Mouse (Mus musculus): ENCODE measurements around the gene Inpp5b. TPM values are rescaled to one million over a fixed set of nuclear protein-coding genes. Genes with fewer than 3 reads are reported as not detected.
"Not testable (repeated sequence)": the region's sequence is repeated elsewhere in the genome, so short reads cannot be mapped to it uniquely, and the experiment has no call there.

The Inpp5b gene
- polyA plus RNA-seq, 1 experiment from 2014 or later: 28.7 TPM

DNA sequence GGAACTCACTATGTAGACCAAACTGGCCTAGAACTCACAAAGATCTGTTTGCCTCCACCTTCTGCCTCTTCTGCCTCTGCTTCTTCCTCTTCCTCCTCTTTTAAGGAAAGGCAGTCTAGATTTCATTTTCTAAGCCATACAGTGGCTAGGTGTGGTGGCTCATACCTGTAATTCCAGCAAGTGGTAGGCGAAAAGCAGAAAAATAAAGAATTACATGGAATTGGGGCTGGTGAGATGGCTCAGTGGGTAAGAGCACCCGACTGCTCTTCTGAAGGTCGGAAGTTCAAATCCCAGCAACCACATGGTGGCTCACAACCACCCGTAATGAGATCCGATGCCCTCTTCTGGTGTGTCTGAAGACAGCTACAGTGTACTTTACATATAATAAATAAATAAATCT lies 27.8 kb upstream of the Inpp5b start:
- peaks cover 31% of the 10 kb centered on the region for H3K4me1 ChIP-seq
- H3K9ac ChIP-seq; H3K27me3 ChIP-seq; H3K9me3 ChIP-seq; H3K4me2 ChIP-seq (replicated peaks); ATAC-seq (ENCODE audit: insufficient number of reproducible peaks, insufficient read depth, low FRiP score, low TSS enrichment); H3K27ac ChIP-seq; H3K4me3 ChIP-seq: not testable (repeated sequence)
- 68% methylated on average over 5 of the region's 5 CpGs for WGBS
- peaks cover 28% of the 10 kb centered on the region for H3K36me3 ChIP-seq

DNA sequence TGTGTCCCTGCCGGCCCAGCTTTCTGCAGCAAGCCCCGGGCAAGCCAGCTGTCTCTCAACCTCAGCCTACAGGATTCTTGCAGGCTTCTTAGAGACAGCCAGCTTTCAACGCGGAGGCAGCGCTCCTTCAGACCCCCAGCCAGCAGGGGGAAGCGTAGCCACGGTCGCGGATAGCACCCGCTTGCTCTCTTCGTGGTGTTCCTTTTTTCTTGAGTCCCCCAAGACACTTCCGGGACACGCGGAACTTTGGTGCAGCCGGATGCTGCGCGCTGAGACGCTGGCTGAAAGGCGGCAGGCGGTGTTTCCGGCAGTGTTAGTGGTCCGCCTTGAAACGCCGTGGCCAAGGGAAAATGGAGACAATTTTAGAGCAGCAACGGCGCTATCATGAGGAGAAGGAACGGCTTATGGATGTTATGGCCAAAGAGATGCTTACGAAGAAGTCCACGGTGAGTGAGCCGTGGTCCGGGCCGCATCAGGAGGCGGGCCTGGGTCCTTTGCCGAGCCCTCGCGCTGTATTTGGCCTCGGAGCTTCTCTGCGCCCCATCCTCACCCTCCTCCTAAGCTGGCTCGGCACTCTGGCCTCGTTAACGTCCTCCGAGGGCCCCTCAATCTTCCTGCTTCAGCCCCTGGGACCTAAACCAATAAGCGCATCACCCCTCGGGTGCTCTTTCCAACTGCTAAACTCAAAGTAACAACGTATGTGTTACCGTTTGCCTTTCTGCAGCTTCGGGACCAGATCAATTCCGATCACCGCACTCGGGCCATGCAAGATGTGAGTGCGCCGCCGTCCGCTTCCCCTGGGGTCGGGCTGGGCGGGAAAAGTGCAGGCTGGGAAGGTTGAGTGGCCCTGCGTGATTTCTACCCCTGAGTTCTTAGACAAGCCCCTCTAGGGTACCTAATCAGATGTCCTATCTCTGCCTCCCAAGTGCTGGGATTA lies 26.8 kb upstream of the Inpp5b start, which contains the start of gene Sf3a3:
TSS of gene Sf3a3 (plus strand) at position 232 of the 937 bp plus-strand sequence.
- Histone ChIP-seq H3K9me3 (no peaks in the 10 kb centered on the region), H3K4me2 (replicated peaks) (peak within 1 kb of the TSS; percentile 92), H3K9ac (peak within 1 kb of the TSS; percentile 96), H3K4me3 (peak within 1 kb of the TSS; percentile 95), H3K4me1 (peaks cover 21% of the 10 kb centered on the region), H3K36me3 (peaks cover 38% of the 10 kb centered on the region), H3K27ac (peak within 1 kb of the TSS; percentile 78), H3K27me3 (no peaks in the 10 kb centered on the region)
- under 1% methylated on average over 57 of the region's 57 CpGs for WGBS
- ATAC-seq (ENCODE audit: insufficient number of reproducible peaks, insufficient read depth, low FRiP score, low TSS enrichment): peak; percentile 83

DNA sequence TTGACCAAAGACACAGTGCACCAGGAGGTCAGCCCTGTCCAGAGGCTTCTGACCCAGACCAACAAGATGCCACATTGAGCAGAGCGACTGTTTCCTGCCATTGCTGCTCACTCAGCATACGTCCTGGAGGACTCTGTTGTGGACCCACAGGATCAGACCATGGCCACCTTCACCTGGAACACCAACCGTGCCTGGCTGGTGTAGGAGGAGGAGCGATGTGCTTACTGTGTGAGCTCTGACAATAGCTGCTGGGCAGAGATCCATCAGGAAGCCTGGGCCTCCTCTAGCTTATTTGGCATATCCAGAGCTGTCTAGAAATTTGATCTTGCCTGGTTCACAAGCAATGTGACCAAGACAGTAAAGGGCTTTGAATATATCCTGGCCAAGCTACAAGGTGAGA lies 22.5 kb upstream of the Inpp5b start:
- WGBS: 94% methylated on average over 4 of the region's 4 CpGs
- peaks cover 75% of the 10 kb centered on the region for H3K36me3 ChIP-seq

DNA sequence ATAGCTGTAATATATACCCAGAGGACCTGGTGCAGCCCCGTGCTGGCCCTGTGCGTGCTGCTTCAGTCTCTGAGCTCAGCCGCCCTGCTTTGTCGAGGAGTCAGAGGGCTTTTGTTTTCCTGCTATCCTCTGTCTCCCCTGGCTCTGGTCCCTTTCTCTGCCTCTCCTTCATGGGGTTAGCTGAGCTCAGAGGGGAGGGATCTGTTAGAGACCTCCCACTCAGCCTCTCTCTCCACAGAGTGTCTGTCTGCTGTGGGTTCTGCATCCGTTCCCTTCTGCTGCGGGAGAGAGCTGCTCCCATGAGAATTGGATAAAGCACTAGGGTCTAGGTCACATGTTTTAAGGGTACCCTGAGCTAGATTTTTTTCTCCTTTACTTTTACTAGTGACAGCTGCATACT lies 15.5 kb upstream of the Inpp5b start:
- Histone ChIP-seq H3K4me3 (no peak overlapping the region), H3K27ac (no peak overlapping the region), H3K4me2 (replicated peaks) (no peak overlapping the region), H3K36me3 (peaks cover 94% of the 10 kb centered on the region), H3K27me3 (no peaks in the 10 kb centered on the region), H3K9me3 (no peaks in the 10 kb centered on the region), H3K9ac (no peak overlapping the region), H3K4me1 (no peaks in the 10 kb centered on the region)
- ATAC-seq (ENCODE audit: insufficient number of reproducible peaks, insufficient read depth, low FRiP score, low TSS enrichment): no peak
- WGBS: 79% methylated on average over 6 of the region's 6 CpGs

More for the DNA sequence above, 22.5 kb upstream of the Inpp5b start:
- H3K4me3 ChIP-seq: no peak overlapping the region
- no peak for ATAC-seq (ENCODE audit: insufficient number of reproducible peaks, insufficient read depth, low FRiP score, low TSS enrichment)
- H3K27me3 ChIP-seq: no peaks in the 10 kb centered on the region
- H3K4me2 ChIP-seq (replicated peaks): no peak overlapping the region
- H3K9me3 ChIP-seq: no peaks in the 10 kb centered on the region
- no peak overlapping the region for H3K9ac ChIP-seq
- H3K4me1 ChIP-seq: peaks cover 12% of the 10 kb centered on the region
- no peak overlapping the region for H3K27ac ChIP-seq

DNA sequence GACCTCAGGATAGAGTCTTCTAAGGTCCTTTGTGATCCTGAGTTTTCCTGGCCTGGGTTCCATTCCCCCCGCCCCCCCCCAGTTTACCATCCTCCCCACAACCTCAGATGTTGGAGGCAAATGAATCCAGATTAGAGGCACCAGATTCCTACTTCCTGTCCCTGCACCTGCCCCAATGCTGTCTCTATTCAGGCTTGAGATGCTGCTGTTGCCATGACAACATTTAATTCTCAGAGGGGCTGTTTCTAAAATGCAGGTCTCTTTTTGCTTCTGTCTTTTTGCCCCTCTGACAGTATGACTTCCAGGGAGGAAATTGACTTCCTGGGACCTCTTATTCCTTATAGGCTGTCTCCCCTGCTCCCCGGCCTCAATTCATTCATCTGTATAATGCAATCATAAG lies 4.7 kb upstream of the Inpp5b start:
- Histone ChIP-seq H3K9ac (no peak overlapping the region), H3K36me3 (peaks cover 19% of the 10 kb centered on the region), H3K4me1 (no peaks in the 10 kb centered on the region), H3K27me3 (no peaks in the 10 kb centered on the region), H3K27ac (no peak overlapping the region), H3K9me3 (no peaks in the 10 kb centered on the region), H3K4me3 (no peak overlapping the region), H3K4me2 (replicated peaks) (no peak overlapping the region)
- 88% methylated on average over 2 of the region's 2 CpGs for WGBS
- ATAC-seq (ENCODE audit: insufficient number of reproducible peaks, insufficient read depth, low FRiP score, low TSS enrichment): no peak

DNA sequence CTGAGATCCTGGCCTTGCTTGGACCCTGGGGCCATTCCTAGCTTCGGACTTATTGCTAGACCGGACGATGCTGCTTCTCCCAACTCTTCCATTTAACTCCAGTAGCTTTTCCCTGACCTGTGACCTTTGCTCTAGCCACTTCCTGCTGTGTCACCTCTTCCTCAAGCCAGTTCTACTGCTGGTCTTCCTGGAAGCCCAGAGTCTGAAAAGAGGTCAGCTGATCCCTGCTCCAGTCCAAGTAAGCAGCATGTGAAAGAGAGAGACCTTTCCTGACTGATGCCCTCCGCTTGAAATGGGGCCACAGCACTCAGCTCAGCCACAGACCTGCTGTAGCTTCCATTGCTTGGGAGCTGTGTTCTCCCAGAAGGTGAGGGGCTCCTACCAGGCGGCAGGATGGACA lies 4.2 kb upstream of the Inpp5b start:
- WGBS: 66% methylated on average over 5 of the region's 5 CpGs
- no peak overlapping the region for H3K4me2 ChIP-seq (replicated peaks)
- no peak overlapping the region for H3K9ac ChIP-seq
- H3K9me3 ChIP-seq: no peaks in the 10 kb centered on the region
- ATAC-seq (ENCODE audit: insufficient number of reproducible peaks, insufficient read depth, low FRiP score, low TSS enrichment): no peak
- 0 out of 2 replicates have a peak, but pooled peaks cover 3% of the 10 kb centered on the region for H3K4me1 ChIP-seq
- peaks cover 14% of the 10 kb centered on the region for H3K36me3 ChIP-seq
- H3K27me3 ChIP-seq: no peaks in the 10 kb centered on the region
- H3K4me3 ChIP-seq: no peak overlapping the region
- no peak overlapping the region for H3K27ac ChIP-seq

DNA sequence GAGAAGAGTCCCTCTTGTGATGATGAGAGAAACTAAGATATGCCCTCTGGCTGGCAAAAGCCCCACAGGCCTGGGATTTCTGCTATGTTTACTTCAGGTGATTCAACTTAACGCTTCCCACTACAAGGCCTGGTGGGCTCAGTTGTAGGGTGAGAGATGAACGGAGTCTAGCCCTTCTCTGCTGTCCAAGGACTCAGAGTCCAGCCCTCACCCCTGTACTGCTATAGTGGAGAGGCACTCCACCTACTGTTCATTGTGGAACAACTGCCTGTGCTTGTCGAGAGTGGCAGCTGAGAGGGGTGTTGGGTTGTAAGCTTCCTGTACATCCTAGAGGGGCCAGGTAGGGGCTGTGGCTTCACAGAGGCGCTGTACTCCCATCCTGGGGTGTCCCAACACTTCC lies 3.6 kb upstream of the Inpp5b start:
- H3K36me3 ChIP-seq: peaks cover 8% of the 10 kb centered on the region
- H3K9me3 ChIP-seq: no peaks in the 10 kb centered on the region
- no peak for ATAC-seq (ENCODE audit: insufficient number of reproducible peaks, insufficient read depth, low FRiP score, low TSS enrichment)
- no peak overlapping the region for H3K4me3 ChIP-seq
- no peak overlapping the region for H3K27ac ChIP-seq
- 63% methylated on average over 4 of the region's 4 CpGs for WGBS
- no peaks in the 10 kb centered on the region for H3K27me3 ChIP-seq
- no peak overlapping the region for H3K4me2 ChIP-seq (replicated peaks)
- H3K9ac ChIP-seq: no peak overlapping the region
- 0 out of 2 replicates have a peak, but pooled peaks cover 3% of the 10 kb centered on the region for H3K4me1 ChIP-seq

DNA sequence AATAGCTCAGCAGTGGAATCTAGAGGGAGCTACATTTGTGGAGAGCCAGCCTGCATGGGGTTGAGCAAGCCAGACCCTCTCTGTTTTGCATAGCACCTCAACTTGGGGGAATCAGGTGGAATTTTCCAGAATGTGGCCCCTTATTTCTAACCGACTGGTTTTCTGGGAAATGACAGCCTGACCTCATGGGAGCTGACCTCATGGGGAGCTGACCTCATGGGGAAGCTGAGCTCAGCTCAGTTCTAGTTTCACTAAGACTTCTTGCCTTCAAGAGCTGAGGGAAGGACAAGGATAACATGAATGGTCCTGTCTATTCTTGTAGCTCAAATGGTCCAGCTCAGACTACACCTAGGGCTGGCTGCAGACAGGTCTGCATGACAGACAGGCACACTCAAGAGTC lies 2.9 kb upstream of the Inpp5b start:
- H3K4me1 ChIP-seq: 0 out of 2 replicates have a peak, but pooled peaks cover 3% of the 10 kb centered on the region
- H3K4me3 ChIP-seq: no peak overlapping the region
- H3K9me3 ChIP-seq: no peaks in the 10 kb centered on the region
- no peak for ATAC-seq (ENCODE audit: insufficient number of reproducible peaks, insufficient read depth, low FRiP score, low TSS enrichment)
- H3K27ac ChIP-seq: no peak overlapping the region
- no peaks in the 10 kb centered on the region for H3K27me3 ChIP-seq
- WGBS: 59% methylated on average over 1 of the region's 1 CpGs
- 0 out of 2 replicates have a peak, but pooled peaks cover under 1% of the 10 kb centered on the region for H3K36me3 ChIP-seq
- H3K9ac ChIP-seq: no peak overlapping the region
- H3K4me2 ChIP-seq (replicated peaks): no peak overlapping the region

DNA sequence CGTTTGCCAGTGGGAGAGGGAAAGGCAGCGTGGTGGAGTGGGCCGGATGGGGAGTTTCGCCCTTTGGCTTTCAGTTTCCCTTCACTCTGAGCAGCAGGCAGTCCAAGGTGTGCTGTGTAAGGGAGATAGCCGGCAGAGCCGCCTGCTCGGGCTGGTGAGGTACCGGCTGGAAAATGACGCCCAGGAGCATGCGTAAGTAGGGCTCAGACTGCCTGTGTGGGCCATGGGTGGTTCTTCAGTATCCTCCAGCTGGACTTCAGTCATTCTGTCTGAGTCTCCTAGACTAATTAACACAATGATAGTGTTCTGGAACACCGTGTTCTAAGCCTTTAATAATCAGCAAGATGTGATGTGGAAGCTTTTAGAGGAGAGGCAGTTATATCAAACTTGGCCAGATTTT lies 1.2 kb downstream of the Inpp5b start:
- 86% methylated on average over 11 of the region's 11 CpGs for WGBS
- Histone ChIP-seq H3K9me3 (no peaks in the 10 kb centered on the region), H3K4me3 (no peak overlapping the region), H3K27me3 (no peaks in the 10 kb centered on the region), H3K36me3 (no peaks in the 10 kb centered on the region), H3K27ac (no peak overlapping the region), H3K4me1 (0 out of 2 replicates have a peak, but pooled peaks cover 3% of the 10 kb centered on the region), H3K4me2 (replicated peaks) (no peak overlapping the region), H3K9ac (no peak overlapping the region)
- no peak for ATAC-seq (ENCODE audit: insufficient number of reproducible peaks, insufficient read depth, low FRiP score, low TSS enrichment)

DNA sequence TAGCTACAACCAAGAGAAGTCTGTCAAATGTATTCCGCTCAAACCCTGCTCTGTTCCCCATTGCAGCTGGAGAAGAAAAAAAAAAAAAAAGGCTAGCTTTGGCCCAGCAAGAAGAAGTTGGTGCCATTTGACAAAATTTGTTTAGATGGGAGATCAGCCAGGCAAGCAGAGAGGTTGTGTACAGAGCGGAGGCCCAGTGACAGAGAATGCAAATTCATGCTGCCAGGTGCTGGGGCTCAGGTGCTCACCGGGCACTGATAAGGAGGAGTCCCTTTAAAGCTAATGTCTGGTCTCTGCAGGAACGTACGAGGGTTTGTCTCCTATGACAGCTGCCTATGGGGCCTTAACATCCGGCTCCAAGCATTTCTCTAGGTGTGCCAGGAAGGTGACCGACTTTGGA lies 4.9 kb downstream of the Inpp5b start:
- Histone ChIP-seq H3K4me1 (peaks cover 10% of the 10 kb centered on the region; the same call in 1 of the 2 replicates), H3K4me3 (no peak overlapping the region), H3K27me3 (no peaks in the 10 kb centered on the region), H3K9me3 (no peaks in the 10 kb centered on the region), H3K4me2 (replicated peaks) (no peak overlapping the region), H3K36me3 (no peaks in the 10 kb centered on the region), H3K9ac (no peak overlapping the region), H3K27ac (no peak overlapping the region)
- no peak for ATAC-seq (ENCODE audit: insufficient number of reproducible peaks, insufficient read depth, low FRiP score, low TSS enrichment)
- 77% methylated on average over 7 of the region's 7 CpGs for WGBS

DNA sequence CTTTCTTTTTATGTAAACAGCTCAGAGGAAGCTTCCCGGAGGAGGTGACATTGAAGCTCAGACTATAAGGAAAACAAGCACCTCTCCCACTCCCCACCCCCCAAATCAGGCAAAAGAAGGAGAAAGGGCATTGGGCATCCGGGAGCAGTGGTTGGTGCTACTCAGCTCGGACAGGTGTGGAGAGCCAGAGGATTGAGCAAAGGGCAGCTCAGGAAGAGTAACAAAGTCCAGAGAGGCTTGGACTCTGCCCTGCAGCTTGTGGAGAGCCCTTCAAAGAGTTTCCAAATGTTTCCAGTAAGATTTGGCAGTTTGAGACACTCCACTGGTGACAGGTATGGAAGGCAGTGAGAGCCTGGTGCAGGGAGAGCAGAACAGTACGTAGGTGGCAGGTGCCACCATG lies 6.2 kb downstream of the Inpp5b start:
- H3K4me3 ChIP-seq: no peak overlapping the region
- no peak overlapping the region for H3K27ac ChIP-seq
- H3K36me3 ChIP-seq: no peaks in the 10 kb centered on the region
- 59% methylated on average over 4 of the region's 4 CpGs for WGBS
- H3K4me1 ChIP-seq: peaks cover 17% of the 10 kb centered on the region
- no peak for ATAC-seq (ENCODE audit: insufficient number of reproducible peaks, insufficient read depth, low FRiP score, low TSS enrichment)
- no peaks in the 10 kb centered on the region for H3K9me3 ChIP-seq
- no peak overlapping the region for H3K9ac ChIP-seq
- no peaks in the 10 kb centered on the region for H3K27me3 ChIP-seq
- no peak overlapping the region for H3K4me2 ChIP-seq (replicated peaks)
